Mouse (Mus musculus): ENCODE results near the gene Ocel1.

Ocel1 gene

GRCm38 (mm10) chr8:71379512-71380075, 8.5 kb downstream of the Ocel1 start:
- no peak for DNase-seq (ENCODE audit: low spot score)

- DNase-seq (ENCODE audit: low spot score): no peak
Measured at GRCm38 (mm10) chr8:71380178-71381171, 9.4 kb downstream of the Ocel1 start.

GRCm38 (mm10) chr8:71381421-71381970, 10.4 kb downstream of the Ocel1 start, which contains the start of gene Nr2f6:
Gene Nr2f6 (minus strand): TSS chr8:71381960.
- DNase-seq (ENCODE audit: low spot score): peak; percentile 73

GRCm38 (mm10) chr8:71381971-71382961, 11.2 kb downstream of the Ocel1 start:
- DNase-seq (ENCODE audit: low spot score): peak; percentile 83

GRCm38 (mm10) chr8:71383396-71383795, 12.3 kb downstream of the Ocel1 start:
- DNase-seq (ENCODE audit: low spot score): no peak

GRCm38 (mm10) chr8:71383860-71384259, 12.8 kb downstream of the Ocel1 start:
- DNase-seq (ENCODE audit: low spot score): no peak

- no peak for DNase-seq (ENCODE audit: low spot score)
Measured at GRCm38 (mm10) chr8:71385212-71385835, 14.2 kb downstream of the Ocel1 start.

GRCm38 (mm10) chr8:71388267-71388666, 17.2 kb downstream of the Ocel1 start:
- no peak for DNase-seq (ENCODE audit: low spot score)

- DNase-seq (ENCODE audit: low spot score): no peak
Measured at GRCm38 (mm10) chr8:71391696-71392095, 20.6 kb downstream of the Ocel1 start.

GRCm38 (mm10) chr8:71392391-71392790, 21.3 kb downstream of the Ocel1 start:
- no peak for DNase-seq (ENCODE audit: low spot score)

- no peak for DNase-seq (ENCODE audit: low spot score)
Measured at GRCm38 (mm10) chr8:71392871-71393270, 21.8 kb downstream of the Ocel1 start.

- no peak for DNase-seq (ENCODE audit: low spot score)
Measured at GRCm38 (mm10) chr8:71394481-71394880, 23.4 kb downstream of the Ocel1 start.

- DNase-seq (ENCODE audit: low spot score): no peak
Measured at GRCm38 (mm10) chr8:71395071-71395470, 24.0 kb downstream of the Ocel1 start.

GRCm38 (mm10) chr8:71395629-71396028, 24.5 kb downstream of the Ocel1 start, which contains the start of gene Ushbp1:
Gene Ushbp1 (minus strand): TSS chr8:71395802.
- DNase-seq (ENCODE audit: low spot score): no peak

GRCm38 (mm10) chr8:71396639-71397305, 25.7 kb downstream of the Ocel1 start, which contains the start of gene Babam1:
Gene Babam1 (plus strand): TSS chr8:71396861.
- peak; percentile 93 for DNase-seq (ENCODE audit: low spot score)

- no peak for DNase-seq (ENCODE audit: low spot score)
Measured at GRCm38 (mm10) chr8:71397701-71398100, 26.6 kb downstream of the Ocel1 start.

- no peak for DNase-seq (ENCODE audit: low spot score)
Measured at GRCm38 (mm10) chr8:71400826-71401225, 29.7 kb downstream of the Ocel1 start.

GRCm38 (mm10) chr8:71401454-71401853, 30.4 kb downstream of the Ocel1 start:
- DNase-seq (ENCODE audit: low spot score): no peak

- no peak for DNase-seq (ENCODE audit: low spot score)
Measured at GRCm38 (mm10) chr8:71402446-71402964, 31.4 kb downstream of the Ocel1 start.

All from retina, embryonic 14.5 days (tissue).